Mouse (Mus musculus) left cerebral cortex, adult 18-20 months (tissue): ENCODE measurements around the gene Tbc1d2b. TPM values are rescaled to one million over a fixed set of nuclear protein-coding genes. Genes with fewer than 3 reads are reported as not detected.
A peak's percentile ranks its signal among the peaks of the same experiment; 100 is the strongest.

Source experiments
- DNase-seq, 2 experiments: peaks; one replicate each; pipeline ENCODE4 v3.0.0; 2021 to 2022; ENCODE audit warnings: low spot score in 2 of 2, mixed read lengths in 1 of 2
- total RNA-seq, 2 experiments: library from RNA; stranded (reverse); gene quantifications; 2 replicates each; pipeline ENCODE4 v1.2.3; 2021

The Tbc1d2b gene
- total RNA-seq, 2 experiments from 2014 or later, result 14.2 to 15.6 TPM

- DNase-seq, result no peak
Observed at GRCm38 (mm10) chr9:90244301-90245151, 26.1 kb downstream of the Tbc1d2b start.

GRCm38 (mm10) chr9:90242855-90243254 lies 27.7 kb downstream of the Tbc1d2b start:
- DNase-seq, result no peak

GRCm38 (mm10) chr9:90242291-90242690 lies 28.3 kb downstream of the Tbc1d2b start:
- no peak for DNase-seq

GRCm38 (mm10) chr9:90241618-90242017 lies 29.0 kb downstream of the Tbc1d2b start:
- DNase-seq, result no peak

- no peak for DNase-seq
Observed at GRCm38 (mm10) chr9:90241041-90241440, 29.6 kb downstream of the Tbc1d2b start.

GRCm38 (mm10) chr9:90240560-90240959 lies 30.0 kb downstream of the Tbc1d2b start:
- no peak for DNase-seq

GRCm38 (mm10) chr9:90237232-90238062 lies 33.2 kb downstream of the Tbc1d2b start:
- no peak for DNase-seq

GRCm38 (mm10) chr9:90236817-90237216 lies 33.8 kb downstream of the Tbc1d2b start:
- DNase-seq, result no peak

- no peak for DNase-seq
Observed at GRCm38 (mm10) chr9:90235258-90235882, 35.2 kb downstream of the Tbc1d2b start.

- no peak for DNase-seq
Observed at GRCm38 (mm10) chr9:90234786-90235185, 35.8 kb downstream of the Tbc1d2b start.

GRCm38 (mm10) chr9:90233906-90234419 lies 36.6 kb downstream of the Tbc1d2b start:
- DNase-seq, result no peak

GRCm38 (mm10) chr9:90232781-90233690 lies 37.6 kb downstream of the Tbc1d2b start:
- no peak for DNase-seq

GRCm38 (mm10) chr9:90227171-90227570 lies 43.4 kb downstream of the Tbc1d2b start:
- no peak for DNase-seq

GRCm38 (mm10) chr9:90226742-90227096 lies 43.9 kb downstream of the Tbc1d2b start:
- no peak for DNase-seq

GRCm38 (mm10) chr9:90226081-90226741 lies 44.4 kb downstream of the Tbc1d2b start:
- DNase-seq, result peak; percentile 21 to 49

GRCm38 (mm10) chr9:90222275-90222674 lies 48.3 kb downstream of the Tbc1d2b start:
- no peak for DNase-seq

GRCm38 (mm10) chr9:90217501-90217900 lies 53.1 kb downstream of the Tbc1d2b start:
- DNase-seq, result no peak

- DNase-seq, result no peak
Observed at GRCm38 (mm10) chr9:90216259-90217001, 54.2 kb downstream of the Tbc1d2b start.

- no peak for DNase-seq
Observed at GRCm38 (mm10) chr9:90213127-90213526, 57.5 kb downstream of the Tbc1d2b start.
